Mouse (Mus musculus): ENCODE data around the gene Foxp1.

GRCm38 (mm10) chr6:98983311-98983838 lies 539.1 kb downstream of the Foxp1 start:
- TF ChIP-seq POLR2A (IDR thresholded peaks at IDR 0.05; ENCODE audit: low read depth, low read length) (no peak), CTCF (IDR thresholded peaks at IDR 0.05; ENCODE audit: extremely low read depth, insufficient read depth, insufficient read length, insufficient replicate concordance) (no peak)
